Mouse (Mus musculus) embryo, embryonic 11.5 days (tissue): ENCODE results near the gene Tcf7l2.

Source experiments
- DNase-seq: peaks from one replicate; pipeline ENCODE4 v3.0.0-alpha.2; 2012; ENCODE audit warnings: low read depth, low spot score

Gene Tcf7l2

GRCm38 (mm10) chr19:55902573-55903385, 161.2 kb downstream of the Tcf7l2 start:
- DNase-seq: no peak

DNA sequence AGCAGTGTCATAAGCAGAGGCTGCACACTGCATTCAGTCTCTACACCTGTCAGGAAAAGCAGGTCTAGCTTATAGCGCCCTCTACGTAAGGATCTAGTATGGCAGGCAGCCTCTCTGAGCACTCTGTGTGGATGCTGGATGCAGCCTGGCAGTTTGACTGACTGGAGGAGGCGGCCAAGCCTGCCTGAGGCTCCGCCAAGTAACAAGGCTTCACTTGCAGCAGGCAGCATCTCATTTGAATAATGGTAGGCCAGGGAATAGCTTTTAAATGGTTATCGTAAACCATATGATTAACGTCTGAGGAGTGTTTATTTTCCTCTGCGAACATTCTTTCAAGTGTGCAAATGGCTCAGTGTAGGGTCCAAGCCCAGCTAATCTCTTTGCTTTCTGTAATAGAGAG, 167.4 kb downstream of the Tcf7l2 start:
- DNase-seq: no peak

- DNase-seq: no peak
Measured at GRCm38 (mm10) chr19:55911941-55912340, 170.3 kb downstream of the Tcf7l2 start.

- no peak for DNase-seq
Measured at GRCm38 (mm10) chr19:55912813-55913212, 171.2 kb downstream of the Tcf7l2 start.

GRCm38 (mm10) chr19:55913585-55913984, 172.0 kb downstream of the Tcf7l2 start:
- no peak for DNase-seq

GRCm38 (mm10) chr19:55914614-55915211, 173.1 kb downstream of the Tcf7l2 start:
- DNase-seq: no peak

- DNase-seq: no peak
Measured at GRCm38 (mm10) chr19:55915506-55915905, 173.9 kb downstream of the Tcf7l2 start.

- no peak for DNase-seq
Measured at GRCm38 (mm10) chr19:55916211-55916610, 174.6 kb downstream of the Tcf7l2 start.

GRCm38 (mm10) chr19:55923789-55924426, 182.3 kb downstream of the Tcf7l2 start:
- DNase-seq: no peak

DNA sequence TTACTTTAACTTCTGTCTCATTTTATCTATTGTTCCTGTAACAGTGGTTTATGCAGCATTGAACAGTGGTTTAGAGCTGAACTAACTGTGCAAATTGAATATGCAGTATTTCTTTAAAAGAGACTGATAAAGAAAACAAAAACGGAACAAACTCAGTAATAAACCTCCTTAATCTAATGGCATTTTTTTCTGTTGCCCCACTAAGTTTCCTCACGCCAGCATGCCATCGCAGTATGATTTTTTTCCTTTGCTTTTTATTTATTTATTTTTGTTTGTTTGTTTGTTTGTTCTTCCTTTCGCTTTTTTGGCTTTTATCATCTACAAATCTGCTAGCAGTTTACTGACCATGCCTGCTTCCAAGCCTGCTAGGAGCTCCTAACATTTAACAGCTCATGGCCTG, 183.2 kb downstream of the Tcf7l2 start:
- no peak for DNase-seq

DNA sequence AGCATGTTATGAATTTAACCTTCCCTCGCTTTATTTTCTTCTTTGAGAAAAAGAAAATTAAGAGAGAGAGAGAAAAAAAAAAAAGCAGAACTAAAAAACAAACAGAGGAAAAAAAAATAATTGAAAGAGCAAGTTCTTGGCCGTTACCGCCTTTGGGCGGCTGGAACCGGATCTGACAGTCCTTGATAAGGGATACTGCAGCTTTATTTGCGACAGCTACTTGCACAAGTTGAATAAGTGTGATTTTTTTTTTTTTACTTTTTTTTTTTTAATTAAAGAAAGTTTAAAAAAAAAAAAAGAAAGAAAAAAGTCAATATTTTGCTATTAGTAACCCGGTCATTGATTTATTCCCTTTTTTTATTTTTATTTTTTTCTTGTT, 183.8 kb downstream of the Tcf7l2 start:
- DNase-seq: no peak

GRCm38 (mm10) chr19:55925804-55926521, 184.3 kb downstream of the Tcf7l2 start:
- no peak for DNase-seq

GRCm38 (mm10) chr19:55926858-55927673, 185.4 kb downstream of the Tcf7l2 start:
- no peak for DNase-seq

DNA sequence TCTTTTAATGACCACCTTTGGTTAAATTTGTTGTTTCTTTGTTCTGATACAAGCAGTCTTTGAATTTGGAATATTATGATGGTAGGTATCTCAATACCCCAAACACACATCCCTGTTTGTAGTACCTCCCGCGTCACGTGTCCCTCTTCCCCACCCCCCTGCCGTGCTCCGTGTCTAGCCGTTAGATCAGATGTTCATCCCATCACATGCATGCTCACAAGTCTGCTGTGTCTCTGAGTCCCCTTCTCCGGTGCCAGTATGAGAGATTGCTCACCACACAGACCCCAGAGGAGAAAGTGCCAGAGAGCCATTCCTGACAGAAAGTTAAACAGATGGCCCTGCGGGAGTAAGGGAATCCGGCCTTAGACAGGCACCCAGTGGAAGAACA, 186.0 kb downstream of the Tcf7l2 start:
- DNase-seq: no peak

GRCm38 (mm10) chr19:55928674-55929073, 187.1 kb downstream of the Tcf7l2 start:
- DNase-seq: no peak

GRCm38 (mm10) chr19:55931642-55932041, 190.0 kb downstream of the Tcf7l2 start:
- no peak for DNase-seq

GRCm38 (mm10) chr19:55933947-55934729, 192.5 kb downstream of the Tcf7l2 start:
- no peak for DNase-seq

DNA sequence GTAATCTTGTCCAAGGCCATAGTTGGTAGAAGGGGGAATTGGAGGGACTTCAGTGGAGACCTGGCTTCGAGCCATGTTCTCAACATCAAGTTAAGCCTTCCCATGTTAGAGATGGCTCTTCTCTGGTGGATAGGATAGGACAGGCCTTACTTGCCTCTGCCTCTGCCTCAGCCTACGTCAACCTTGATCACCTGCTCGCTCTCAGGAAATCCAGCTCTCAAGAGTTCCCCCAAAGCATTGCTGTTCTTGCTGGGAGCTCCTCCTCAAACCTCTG, 193.0 kb downstream of the Tcf7l2 start:
- DNase-seq: no peak

DNA sequence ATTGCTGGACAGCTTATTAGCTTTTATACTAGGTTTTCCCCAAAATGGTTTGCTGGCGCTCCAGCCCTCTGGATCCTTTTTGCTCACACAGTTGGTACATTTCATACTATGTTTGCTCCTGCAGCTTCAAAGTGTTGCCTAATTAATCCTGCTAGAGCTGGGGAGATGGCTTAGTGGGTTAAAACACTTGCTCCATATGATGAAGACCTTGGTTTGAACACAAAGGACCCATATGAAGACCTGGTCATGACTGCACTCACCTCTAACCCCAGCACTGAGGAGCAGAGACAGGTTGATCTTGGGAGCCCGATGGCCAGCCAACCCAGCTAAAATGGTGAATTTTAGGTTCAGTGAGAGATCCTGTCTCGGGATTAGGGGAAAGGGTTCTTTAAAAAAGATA, 195.4 kb downstream of the Tcf7l2 start:
- no peak for DNase-seq

GRCm38 (mm10) chr19:55938254-55939046, 196.8 kb downstream of the Tcf7l2 start:
- DNase-seq: no peak
